Mouse (Mus musculus): ENCODE results near the gene Slc20a1.

GRCm38 (mm10) chr2:129224178-129224577, 25.6 kb downstream of the Slc20a1 start:
- TF ChIP-seq POLR2A (IDR thresholded peaks at IDR 0.05; ENCODE audit: borderline replicate concordance, extremely low read depth, insufficient read depth, insufficient read length, poor library complexity, severe bottlenecking), result no peak
- no peak for TF ChIP-seq CTCF (IDR thresholded peaks at IDR 0.05; ENCODE audit: borderline replicate concordance, extremely low read depth, insufficient read depth, insufficient read length)

Measured in brain, embryonic 14.5 days (tissue).